Mouse (Mus musculus) lung, adult 18-20 months (tissue): ENCODE data around the gene Trim66.

Experiments used
- DNase-seq, 2 experiments: peaks; one replicate each; pipeline ENCODE4 v3.0.0; 2022; ENCODE audit warnings: mixed read lengths in 2 of 2

The Trim66 gene

GRCm38 (mm10) chr7:109519936-109520335 is 12.0 kb upstream of the Trim66 start:
- no peak for DNase-seq

- DNase-seq: peak; percentile 98
Observed at GRCm38 (mm10) chr7:109518838-109519696, 11.1 kb upstream of the Trim66 start, which contains the start of gene Rpl27a. TSS of gene Rpl27a (plus strand) at chr7:109519147.

- no peak for DNase-seq
Observed at GRCm38 (mm10) chr7:109518036-109518681, 10.2 kb upstream of the Trim66 start.

- no peak for DNase-seq
Observed at GRCm38 (mm10) chr7:109516500-109516899, 8.6 kb upstream of the Trim66 start.

GRCm38 (mm10) chr7:109511838-109512237 is 3.9 kb upstream of the Trim66 start:
- DNase-seq: no peak

GRCm38 (mm10) chr7:109510799-109511198 is 2.9 kb upstream of the Trim66 start:
- DNase-seq: no peak

- DNase-seq: no peak
Observed at GRCm38 (mm10) chr7:109507572-109507971, 362 bp downstream of the Trim66 start.

GRCm38 (mm10) chr7:109507119-109507518 is 815 bp downstream of the Trim66 start:
- DNase-seq: no peak

- DNase-seq: no peak
Observed at GRCm38 (mm10) chr7:109497507-109497906, 10.4 kb downstream of the Trim66 start.

GRCm38 (mm10) chr7:109493319-109494316 is 14.3 kb downstream of the Trim66 start:
- DNase-seq: no peak

- no peak for DNase-seq
Observed at GRCm38 (mm10) chr7:109492616-109493318, 15.2 kb downstream of the Trim66 start.

- no peak for DNase-seq
Observed at GRCm38 (mm10) chr7:109484221-109484620, 23.7 kb downstream of the Trim66 start.

GRCm38 (mm10) chr7:109480765-109481197 is 27.2 kb downstream of the Trim66 start:
- DNase-seq: peak in 1 of 2 experiments; percentile 18

- DNase-seq: no peak
Observed at GRCm38 (mm10) chr7:109477926-109478325, 30.0 kb downstream of the Trim66 start.

GRCm38 (mm10) chr7:109470700-109471099 is 37.2 kb downstream of the Trim66 start:
- no peak for DNase-seq

GRCm38 (mm10) chr7:109468262-109468701 is 39.7 kb downstream of the Trim66 start:
- peak in 1 of 2 experiments; percentile 16 for DNase-seq

GRCm38 (mm10) chr7:109467591-109467990 is 40.3 kb downstream of the Trim66 start:
- DNase-seq: no peak

GRCm38 (mm10) chr7:109460698-109461097 is 47.2 kb downstream of the Trim66 start:
- no peak for DNase-seq

- no peak for DNase-seq
Observed at GRCm38 (mm10) chr7:109456563-109456962, 51.4 kb downstream of the Trim66 start.

GRCm38 (mm10) chr7:109455748-109456147 is 52.2 kb downstream of the Trim66 start:
- DNase-seq: no peak

- no peak for DNase-seq
Observed at GRCm38 (mm10) chr7:109454856-109455255, 53.1 kb downstream of the Trim66 start.

GRCm38 (mm10) chr7:109448060-109448459 is 59.9 kb downstream of the Trim66 start:
- DNase-seq: no peak
